1 mouse cellular context compared by ENCODE assay signal in the genomic region with DNA sequence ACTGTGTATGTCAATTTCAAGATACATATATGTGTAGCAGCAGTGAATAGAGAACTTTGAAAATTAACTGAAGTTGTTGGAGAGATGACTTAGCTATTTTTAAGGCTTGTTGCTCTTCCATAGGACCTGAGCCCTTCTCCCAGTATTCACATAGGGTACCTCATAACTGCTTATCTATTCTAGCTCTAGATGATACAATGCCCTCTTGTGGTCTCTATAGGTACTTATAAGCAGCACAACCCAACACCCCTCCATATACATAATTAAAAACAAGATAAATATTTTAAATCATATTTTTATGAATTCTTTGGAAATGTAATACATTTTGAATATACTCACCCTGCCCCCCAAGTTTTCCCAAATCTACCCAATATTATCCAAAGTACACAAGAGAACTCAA.
TF ChIP-seq lines count a peak whose summit lies in the region.

No protein-coding gene starts in this region.

TF ChIP-seq in MEL, 35 proteins besides CTCF, POLR2A, EP300 and RAD21 (continued from another document):
- no peak for TF ChIP-seq NELFE (IDR thresholded peaks at IDR 0.05; ENCODE audit: low read depth, low read length)
- peak; percentile 58 for TF ChIP-seq SMC3 (IDR thresholded peaks at IDR 0.05; ENCODE audit: low read depth, low read length)
- TF ChIP-seq MEF2A (IDR thresholded peaks at IDR 0.05; ENCODE audit: extremely low read depth, insufficient replicate concordance, low read depth, low read length, poor library complexity, severe bottlenecking), result no peak
- TF ChIP-seq KAT2A (conservative IDR thresholded peaks at IDR 0.05; ENCODE audit: low read depth, low read length), result no peak
- TF ChIP-seq CHD1 (IDR thresholded peaks at IDR 0.05; ENCODE audit: low read depth, low read length), result no peak
- peak; percentile 60 for TF ChIP-seq GATA1 (IDR thresholded peaks at IDR 0.05; ENCODE audit: low read depth, low read length)
- TF ChIP-seq MAZ (IDR thresholded peaks at IDR 0.05; ENCODE audit: low read depth, low read length), result no peak
- TF ChIP-seq TAL1 (IDR thresholded peaks at IDR 0.05; ENCODE audit: low read length), result no peak
- no peak for TF ChIP-seq POLR2AphosphoS2 (IDR thresholded peaks at IDR 0.05; ENCODE audit: low read length)
- TF ChIP-seq MYC (IDR thresholded peaks at IDR 0.05; ENCODE audit: low read depth, low read length), result no peak
- TF ChIP-seq GABPA (IDR thresholded peaks at IDR 0.05; ENCODE audit: low read depth, low read length), result no peak
- TF ChIP-seq MAFK (IDR thresholded peaks at IDR 0.05; ENCODE audit: borderline replicate concordance, low read depth, low read length), result no peak
TF ChIP-seq in MEL: peak in this region for 2.
